Mouse (Mus musculus) neural tube, embryonic 11.5 days (tissue): ENCODE data around the gene Syt11. TPM values are rescaled to one million over a fixed set of nuclear protein-coding genes. Genes with fewer than 3 reads are reported as not detected.

ENCODE experiments used
- ATAC-seq: fragments of 200-750 bp; cut with Nextera tagmentation; 2 replicates; pipeline ENCODE4 v1.8.0; 2017; ENCODE audit warnings: moderate number of reproducible peaks, mild to moderate bottlenecking, moderate TSS enrichment, moderate library complexity; ENCODE audit not compliant: insufficient read depth, low FRiP score, low TSS enrichment
- DNase-seq: peaks from one replicate; pipeline ENCODE4 v3.0.0-alpha.2; 2015; ENCODE audit warnings: low spot score
- H3K27ac ChIP-seq: fragments of 300-500 bp; sonication (generic); 2 replicates; pipeline ENCODE4 v1.5.1; 2014; ENCODE audit warnings: low read depth, mild to moderate bottlenecking, low read length
- H3K27me3 ChIP-seq: fragments of 300-500 bp; sonication (generic); 2 replicates; pipeline ENCODE4 v1.6.1; 2014; ENCODE audit warnings: mild to moderate bottlenecking, low read length, mixed read lengths; ENCODE audit not compliant: control insufficient read depth, insufficient read depth
- H3K36me3 ChIP-seq: fragments of 300-500 bp; sonication (generic); 2 replicates; pipeline ENCODE4 v1.6.1; 2014; ENCODE audit warnings: mild to moderate bottlenecking, low read length, moderate library complexity, mixed read lengths; ENCODE audit not compliant: control insufficient read depth, insufficient read depth
- H3K4me1 ChIP-seq: fragments of 300-500 bp; sonication (generic); 2 replicates; pipeline ENCODE4 v1.6.1; 2014; ENCODE audit warnings: low read length, mixed read lengths; ENCODE audit not compliant: control insufficient read depth, insufficient read depth
- H3K4me2 ChIP-seq: fragments of 300-500 bp; sonication (generic); 2 replicates; pipeline ENCODE4 v1.6.1; 2014; ENCODE audit warnings: low read depth, mild to moderate bottlenecking, moderate library complexity
- H3K4me3 ChIP-seq: fragments of 300-500 bp; sonication (generic); 2 replicates; pipeline ENCODE4 v1.5.1; 2014; ENCODE audit warnings: low read depth, low read length
- H3K9ac ChIP-seq: fragments of 300-500 bp; sonication (generic); 2 replicates; pipeline ENCODE4 v1.6.1; 2014; ENCODE audit warnings: mild to moderate bottlenecking, low read length
- H3K9me3 ChIP-seq: fragments of 300-500 bp; sonication (generic); 2 replicates; pipeline ENCODE4 v1.6.1; 2016; ENCODE audit warnings: low read length; ENCODE audit not compliant: control insufficient read depth
- WGBS: fragments of 180-500 bp; shearing (Covaris S2); extraction: QIAGEN DNeasy Blood & Tissue Kit; methylation state at CpG from one replicate; pipeline ENCODE4 v1.1.7; 2014; 5-methylcytosine and 5-hydroxymethylcytosine counted together
- polyA plus RNA-seq: library from polyadenylated mRNA; unstranded; fragments of >200 nt; fragmentation: Nextera tagmentation; extraction: Ambion mirVana; gene quantifications from 2 replicates; pipeline ENCODE4 v1.2.1, GENCODE M21; 2014

The Syt11 gene
- polyA plus RNA-seq, 1 experiment from 2014 or later, result 172 TPM

- DNase-seq (no peak), ATAC-seq (no peak)
- no peak overlapping the region for H3K9ac ChIP-seq
- H3K4me1 ChIP-seq, result no peaks in the 10 kb centered on the region
- H3K27me3 ChIP-seq, result no peaks in the 10 kb centered on the region
- H3K36me3 ChIP-seq, result peaks cover 29% of the 10 kb centered on the region
- H3K4me3 ChIP-seq, result no peak overlapping the region
- no peak overlapping the region for H3K27ac ChIP-seq
- H3K4me2 ChIP-seq, result no peak overlapping the region
- 93% methylated on average over 1 of the region's 1 CpGs for WGBS
- no peaks in the 10 kb centered on the region for H3K9me3 ChIP-seq
These were observed 76.9 kb downstream of the Syt11 start for GRCm38 (mm10) chr3:88698051-88698450.

GRCm38 (mm10) chr3:88695545-88695944 is 79.4 kb downstream of the Syt11 start:
- H3K9ac ChIP-seq, result no peak overlapping the region
- no peaks in the 10 kb centered on the region for H3K27me3 ChIP-seq
- peaks cover 31% of the 10 kb centered on the region for H3K36me3 ChIP-seq
- DNase-seq (no peak), ATAC-seq (no peak)
- no peaks in the 10 kb centered on the region for H3K4me1 ChIP-seq
- H3K9me3 ChIP-seq, result no peaks in the 10 kb centered on the region
- H3K27ac ChIP-seq, result no peak overlapping the region
- H3K4me3 ChIP-seq, result no peak overlapping the region
- H3K4me2 ChIP-seq, result no peak overlapping the region

Other genes starting within 250 kb of the Syt11 start
- gene Mex3a, start 242.8 kb downstream of the Syt11 start, polyA plus RNA-seq, result 42.0 and 43.6 TPM in 2 replicates
- gene Rab25, start 226.9 kb downstream of the Syt11 start, polyA plus RNA-seq, result 0.70 and 0.78 TPM in 2 replicates
- gene Lamtor2, start 222.1 kb downstream of the Syt11 start, polyA plus RNA-seq, result 82.1 and 98.4 TPM in 2 replicates
- gene Ubqln4, start 221.4 kb downstream of the Syt11 start, polyA plus RNA-seq, result 80.2 and 84.0 TPM in 2 replicates
- 185 and 195 TPM in 2 replicates for gene Ssr2, start 199.3 kb downstream of the Syt11 start, polyA plus RNA-seq
- 142 and 145 TPM in 2 replicates for gene Arhgef2, start 169.2 kb downstream of the Syt11 start, polyA plus RNA-seq
- gene Rxfp4, start 122.0 kb downstream of the Syt11 start, polyA plus RNA-seq, result not detected in 2 replicates
- 111 TPM in 2 replicates for gene Khdc4, start 89.4 kb downstream of the Syt11 start, polyA plus RNA-seq
- 50.3 and 52.3 TPM in 2 replicates for gene Rit1, start 58.3 kb downstream of the Syt11 start, polyA plus RNA-seq
- gene Gon4l, start 60.1 kb upstream of the Syt11 start, polyA plus RNA-seq, result 18.3 and 18.7 TPM in 2 replicates
- 55.5 and 56.4 TPM in 2 replicates for gene Msto1, start 138.8 kb upstream of the Syt11 start, polyA plus RNA-seq
- 12.3 and 13.8 TPM in 2 replicates for gene Ash1l, start 175.5 kb upstream of the Syt11 start, polyA plus RNA-seq
- gene Dap3, start 176.0 kb upstream of the Syt11 start, polyA plus RNA-seq, result 165 and 168 TPM in 2 replicates